Mouse (Mus musculus) embryonic facial prominence, embryonic 12.5 days (tissue): ENCODE measurements at regions not wholly inside any gene's neighbourhood (a gene's known extent, or its start where the extent isn't known, plus 50 kb on each side); places are given as distances from the start of the nearest gene placed in this dataset.
"Not testable (repeated sequence)": the region's sequence is repeated elsewhere in the genome, so short reads cannot be mapped to it uniquely, and the experiment has no call there.

Experiments
- ATAC-seq: fragments of 200-750 bp; cut with Nextera tagmentation; 2 replicates; pipeline ENCODE4 v1.8.0; 2017; ENCODE audit not compliant: insufficient number of reproducible peaks, insufficient read depth, low FRiP score, low TSS enrichment
- H3K27ac ChIP-seq: fragments of 300-500 bp; sonication (generic); 2 replicates; pipeline ENCODE4 v1.5.1; 2016; ENCODE audit warnings: mild to moderate bottlenecking
- H3K27me3 ChIP-seq: fragments of 300-500 bp; sonication (generic); 2 replicates; pipeline ENCODE4 v1.6.1; 2016; ENCODE audit warnings: mild to moderate bottlenecking, moderate library complexity
- H3K36me3 ChIP-seq: fragments of 300-500 bp; sonication (generic); 2 replicates; pipeline ENCODE4 v1.6.1; 2016; ENCODE audit warnings: mild to moderate bottlenecking
- H3K4me1 ChIP-seq: fragments of 300-500 bp; sonication (generic); 2 replicates; pipeline ENCODE4 v1.6.1; 2016
- H3K4me2 ChIP-seq: fragments of 300-500 bp; sonication (generic); replicated peaks from 2 replicates; pipeline ENCODE4 v1.6.1; 2016; ENCODE audit warnings: mild to moderate bottlenecking, moderate library complexity
- H3K4me3 ChIP-seq: fragments of 300-500 bp; sonication (generic); 2 replicates; pipeline ENCODE4 v1.5.1; 2016; ENCODE audit warnings: mild to moderate bottlenecking
- H3K9ac ChIP-seq: fragments of 300-500 bp; sonication (generic); 2 replicates; pipeline ENCODE4 v1.6.1; 2016; ENCODE audit warnings: mild to moderate bottlenecking, moderate library complexity
- H3K9me3 ChIP-seq: fragments of 300-500 bp; sonication (generic); 2 replicates; pipeline ENCODE4 v1.6.1; 2016; ENCODE audit warnings: mild to moderate bottlenecking, moderate library complexity
- whole genome bisulfite sequencing: fragments of 180-500 bp; shearing (Covaris S2); methylation state at CpG from one replicate; pipeline ENCODE4 v1.1.7; 2016; 5-methylcytosine and 5-hydroxymethylcytosine counted together

DNA sequence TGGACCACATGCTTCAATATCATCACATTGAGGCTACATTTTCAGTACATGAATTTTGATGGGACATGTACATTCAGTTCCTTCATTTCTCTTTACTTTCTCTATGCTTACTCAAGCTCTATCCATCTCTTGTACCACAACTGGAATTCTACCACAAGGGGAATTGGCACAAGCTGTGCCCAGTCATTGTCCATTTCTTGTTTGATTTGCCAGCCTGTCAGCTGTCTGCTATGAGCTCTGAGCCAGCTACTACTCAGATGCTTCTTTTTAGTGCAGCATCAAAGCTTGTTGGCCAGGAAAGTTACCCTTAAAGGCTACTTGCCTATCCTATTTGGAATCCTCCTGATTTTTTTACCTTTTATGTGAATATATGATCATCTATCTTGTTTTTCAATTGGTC lies 410.9 kb upstream of the Agtr1b start:
- Histone ChIP-seq H3K4me2 (no peak overlapping the region), H3K9ac (no peak overlapping the region), H3K4me3 (no peak overlapping the region), H3K27me3 (no peaks in the 10 kb centered on the region), H3K27ac (no peak overlapping the region), H3K4me1 (no peaks in the 10 kb centered on the region), H3K9me3 (no peaks in the 10 kb centered on the region), H3K36me3 (no peaks in the 10 kb centered on the region)
- ATAC-seq: no peak

DNA sequence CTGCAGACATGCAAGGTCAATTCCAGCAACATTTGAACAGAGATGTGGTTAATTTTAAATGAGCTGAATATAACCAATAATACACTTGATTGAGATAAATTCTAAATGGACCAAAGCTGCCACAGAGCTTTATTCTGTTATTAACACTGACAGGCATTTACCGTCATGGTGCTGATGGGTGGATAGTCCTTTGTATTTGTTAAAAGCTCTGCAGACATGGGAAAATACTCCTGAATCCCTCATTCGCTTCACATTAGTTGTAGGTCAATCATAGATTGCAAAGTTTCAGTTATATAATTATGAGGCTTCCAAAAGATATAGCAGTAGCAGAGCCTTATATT lies 410.0 kb upstream of the Agtr1b start:
- Histone ChIP-seq H3K9me3 (no peaks in the 10 kb centered on the region), H3K9ac (no peak overlapping the region), H3K4me1 (no peaks in the 10 kb centered on the region), H3K27me3 (no peaks in the 10 kb centered on the region), H3K4me3 (no peak overlapping the region), H3K4me2 (no peak overlapping the region), H3K27ac (no peak overlapping the region), H3K36me3 (no peaks in the 10 kb centered on the region)
- WGBS: 72% methylated on average over 2 of the region's 2 CpGs
- ATAC-seq: no peak

DNA sequence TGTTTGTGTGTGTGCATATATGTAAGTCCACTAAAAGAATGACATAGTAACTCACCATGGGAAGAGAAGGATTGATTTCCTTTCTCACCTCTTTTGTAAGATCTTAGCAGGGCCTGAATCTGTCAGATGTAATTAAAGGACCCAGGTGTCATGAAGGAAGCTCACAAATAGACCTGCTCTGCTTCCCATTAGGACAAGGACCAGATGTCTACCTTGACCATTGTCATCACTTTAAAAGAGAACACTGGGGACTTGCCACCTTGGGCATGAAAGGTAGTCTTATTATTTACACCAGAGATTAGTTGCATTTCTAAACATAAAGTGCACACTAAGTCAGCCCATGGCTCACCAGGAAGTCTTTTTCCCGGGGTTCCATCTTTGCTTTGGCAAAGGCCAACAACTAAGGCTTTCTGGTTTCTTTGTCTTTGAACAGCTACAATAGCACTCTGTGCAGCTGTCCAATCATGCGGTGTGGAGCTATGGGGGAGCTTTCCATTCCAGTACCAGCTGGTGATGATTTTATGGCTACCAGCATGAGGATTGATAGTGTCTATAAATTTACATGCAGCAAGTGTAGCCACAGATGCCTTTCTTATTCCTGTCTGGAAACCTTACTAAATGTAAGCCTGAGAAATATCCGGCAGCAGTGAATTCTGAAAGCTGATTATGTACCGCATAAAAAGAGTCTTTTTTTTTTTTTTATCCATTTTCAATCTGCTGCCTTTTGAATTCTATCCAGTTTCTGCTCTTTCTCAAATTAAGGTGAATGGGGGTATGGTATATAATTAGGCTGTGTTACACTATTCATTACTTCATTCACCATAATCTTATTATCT lies 409.4 kb upstream of the Agtr1b start:
- Histone ChIP-seq H3K9me3 (no peaks in the 10 kb centered on the region), H3K4me2 (no peak overlapping the region), H3K36me3 (no peaks in the 10 kb centered on the region), H3K27ac (no peak overlapping the region), H3K27me3 (no peaks in the 10 kb centered on the region), H3K4me3 (no peak overlapping the region), H3K9ac (no peak overlapping the region), H3K4me1 (no peaks in the 10 kb centered on the region)
- no peak for ATAC-seq
- 76% methylated on average over 4 of the region's 4 CpGs for WGBS

DNA sequence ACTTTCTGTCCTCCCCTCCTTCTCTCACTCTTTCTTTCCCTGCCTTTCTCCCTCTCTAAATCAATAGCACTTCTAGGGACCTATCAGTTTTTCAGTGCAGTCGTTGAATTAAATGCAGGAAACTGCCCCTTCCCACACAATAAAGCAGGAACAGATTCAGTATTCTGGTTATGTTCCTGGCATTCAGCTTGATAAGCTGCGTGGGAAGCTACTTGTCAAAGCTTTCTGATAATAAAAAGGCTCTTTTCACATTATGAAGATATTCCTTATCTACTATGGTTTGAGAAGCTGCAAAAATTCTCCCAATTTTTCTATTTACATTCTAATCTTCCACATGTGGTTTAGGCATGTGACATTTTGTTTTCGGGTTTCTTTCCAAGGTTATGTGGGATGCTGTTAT lies 367.3 kb upstream of the Agtr1b start:
- Histone ChIP-seq H3K36me3 (no peaks in the 10 kb centered on the region), H3K27ac (no peak overlapping the region), H3K4me1 (no peaks in the 10 kb centered on the region), H3K9me3 (no peaks in the 10 kb centered on the region), H3K4me2 (no peak overlapping the region), H3K27me3 (no peaks in the 10 kb centered on the region), H3K9ac (no peak overlapping the region), H3K4me3 (no peak overlapping the region)
- 74% methylated on average over 3 of the region's 3 CpGs for WGBS
- no peak for ATAC-seq

DNA sequence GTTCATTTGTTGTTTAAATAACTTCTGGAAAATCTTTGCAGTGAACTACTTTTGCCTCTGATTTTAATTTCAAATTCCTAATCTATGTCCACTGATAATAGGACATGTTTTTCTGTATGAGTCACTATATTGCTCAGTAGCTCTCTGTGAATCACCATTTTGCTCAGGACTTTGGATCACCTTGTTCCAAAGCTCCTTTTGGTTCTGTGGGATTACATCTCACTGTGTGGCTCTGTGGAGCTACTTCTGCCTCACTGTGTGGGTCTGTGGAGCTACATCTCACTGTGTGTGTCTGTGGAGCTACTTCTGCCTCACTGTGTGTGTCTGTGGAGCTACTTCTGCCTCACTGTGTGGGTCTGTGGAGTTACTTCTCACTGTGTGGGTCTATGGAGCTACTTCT lies 365.0 kb upstream of the Agtr1b start:
- Histone ChIP-seq H3K27me3 (no peaks in the 10 kb centered on the region), H3K36me3 (no peaks in the 10 kb centered on the region), H3K9me3 (no peaks in the 10 kb centered on the region), H3K9ac (no peak overlapping the region), H3K27ac (no peak overlapping the region), H3K4me1 (no peaks in the 10 kb centered on the region), H3K4me3 (no peak overlapping the region), H3K4me2 (no peak overlapping the region)
- no peak for ATAC-seq

DNA sequence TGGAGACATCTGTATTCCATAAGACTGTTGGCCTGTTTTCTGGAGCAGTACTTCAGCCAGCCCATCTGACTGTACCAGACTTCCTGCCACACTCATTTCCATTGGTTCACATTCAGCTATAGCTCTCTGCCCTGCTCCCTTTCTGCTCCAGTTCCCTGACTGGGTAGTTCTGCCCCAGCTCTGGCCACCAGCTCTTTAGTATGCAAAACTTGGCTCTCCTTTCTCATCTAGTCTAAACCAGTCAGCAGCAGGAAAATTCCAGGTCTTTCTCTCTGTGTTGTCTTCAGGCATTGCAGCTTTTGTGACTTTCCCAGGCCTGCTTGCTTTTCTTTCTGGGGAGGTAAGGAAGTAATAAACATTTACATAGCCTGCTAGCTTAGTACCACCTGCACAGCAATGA lies 363.5 kb upstream of the Agtr1b start:
- no peak overlapping the region for H3K27ac ChIP-seq
- H3K4me2 ChIP-seq: no peak overlapping the region
- H3K36me3 ChIP-seq: no peaks in the 10 kb centered on the region
- no peaks in the 10 kb centered on the region for H3K9me3 ChIP-seq
- no peak overlapping the region for H3K9ac ChIP-seq
- no peaks in the 10 kb centered on the region for H3K27me3 ChIP-seq
- no peak for ATAC-seq
- H3K4me1 ChIP-seq: no peaks in the 10 kb centered on the region
- H3K4me3 ChIP-seq: no peak overlapping the region

DNA sequence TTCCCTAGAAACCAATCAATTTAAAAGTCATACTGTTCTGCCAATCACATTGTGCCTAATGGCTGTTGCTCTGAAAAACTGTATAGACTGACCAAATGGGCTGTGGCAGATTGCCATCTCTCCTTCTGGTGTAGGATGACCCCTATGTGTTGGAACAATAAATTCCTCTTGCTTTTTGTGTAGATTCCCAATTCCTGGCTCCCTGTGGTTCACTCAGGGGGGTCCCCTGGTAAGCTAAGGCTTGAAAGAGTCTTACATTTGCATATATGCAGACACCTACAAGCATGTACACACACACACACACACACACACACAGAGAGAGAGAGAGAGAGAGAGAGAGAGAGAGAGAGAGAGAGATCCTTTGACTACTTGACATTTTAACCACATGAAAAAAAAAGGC lies 362.8 kb upstream of the Agtr1b start:
- H3K9me3 ChIP-seq, H3K27me3 ChIP-seq, H3K27ac ChIP-seq, H3K36me3 ChIP-seq, H3K9ac ChIP-seq, ATAC-seq, H3K4me2 ChIP-seq, H3K4me3 ChIP-seq, H3K4me1 ChIP-seq: not testable (repeated sequence)

DNA sequence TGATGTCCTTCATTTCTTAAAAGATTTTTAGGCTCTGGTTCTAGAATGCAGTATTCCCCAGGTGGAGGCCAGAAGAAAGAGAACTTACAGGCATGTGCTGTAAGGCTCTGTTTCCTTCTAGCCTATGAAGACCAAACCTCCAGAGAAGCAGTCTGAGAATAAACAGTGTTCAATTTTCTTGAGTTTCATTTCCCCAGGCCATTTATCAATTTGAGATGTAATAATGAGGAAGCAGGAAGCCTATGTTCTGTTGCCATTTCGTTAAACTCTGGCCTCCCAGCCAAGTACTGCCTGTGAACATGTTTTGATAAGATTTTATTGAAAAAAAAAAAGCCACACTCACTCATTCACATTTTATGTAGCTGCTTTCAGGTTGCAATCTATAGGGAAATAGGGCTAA lies 347.7 kb upstream of the Agtr1b start:
- no peak overlapping the region for H3K4me3 ChIP-seq
- H3K4me1 ChIP-seq: no peaks in the 10 kb centered on the region
- H3K4me2 ChIP-seq: no peak overlapping the region
- no peaks in the 10 kb centered on the region for H3K27me3 ChIP-seq
- no peak overlapping the region for H3K9ac ChIP-seq
- 37% methylated on average over 1 of the region's 1 CpGs for WGBS
- no peak for ATAC-seq
- H3K36me3 ChIP-seq: no peaks in the 10 kb centered on the region
- H3K9me3 ChIP-seq: no peaks in the 10 kb centered on the region
- no peak overlapping the region for H3K27ac ChIP-seq

DNA sequence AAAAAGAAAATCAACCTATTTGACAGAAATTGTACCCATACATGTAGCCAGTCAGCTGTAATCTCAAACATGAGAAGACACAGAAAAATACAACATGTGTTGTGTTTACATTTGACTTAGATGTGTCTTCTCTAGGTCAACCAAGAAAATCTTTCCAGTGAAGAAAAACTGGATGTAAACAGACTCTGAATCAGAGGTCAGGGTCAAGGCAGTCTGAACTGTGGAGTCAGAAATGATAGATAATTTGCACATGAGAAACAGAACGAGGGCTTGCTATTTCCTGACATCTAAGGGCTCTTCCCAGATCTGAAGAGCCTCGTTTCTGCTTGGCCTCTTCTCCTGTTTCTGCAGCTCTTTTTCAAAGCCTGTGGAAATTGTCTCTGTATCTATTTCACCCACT lies 342.7 kb upstream of the Agtr1b start:
- no peaks in the 10 kb centered on the region for H3K27me3 ChIP-seq
- H3K4me3 ChIP-seq: no peak overlapping the region
- H3K9me3 ChIP-seq: no peaks in the 10 kb centered on the region
- ATAC-seq: no peak
- H3K4me2 ChIP-seq: no peak overlapping the region
- WGBS: 16% methylated on average over 2 of the region's 2 CpGs
- no peaks in the 10 kb centered on the region for H3K4me1 ChIP-seq
- no peak overlapping the region for H3K27ac ChIP-seq
- H3K36me3 ChIP-seq: no peaks in the 10 kb centered on the region
- H3K9ac ChIP-seq: no peak overlapping the region

DNA sequence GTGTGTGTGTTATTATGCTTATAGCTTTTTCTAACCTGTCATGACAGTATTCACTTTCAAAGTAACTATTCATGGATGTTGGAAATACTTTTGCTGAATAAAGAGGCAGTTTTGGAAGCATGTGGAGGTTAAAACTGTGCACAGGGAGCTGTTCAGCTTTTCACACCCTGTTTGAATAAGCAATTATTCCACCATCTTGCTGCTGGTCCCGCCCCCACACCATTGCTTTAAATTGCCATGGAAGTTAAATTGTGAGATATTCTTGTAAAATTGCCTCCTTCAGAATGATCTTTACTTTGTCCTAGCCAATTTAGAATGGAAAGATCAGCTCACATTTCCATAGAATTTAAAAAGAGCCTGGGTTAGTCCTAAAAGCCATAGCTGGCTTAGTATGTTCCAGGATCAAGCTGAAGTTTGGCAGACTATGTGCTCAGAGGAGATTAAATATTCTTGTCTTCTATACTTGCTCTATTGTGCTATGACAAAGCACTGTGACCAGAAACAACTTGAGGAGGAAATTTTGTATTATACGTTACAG lies 328.4 kb upstream of the Agtr1b start:
- ATAC-seq: no peak
- 87% methylated on average over 2 of the region's 2 CpGs for WGBS
- Histone ChIP-seq H3K4me2 (no peak overlapping the region), H3K27ac (no peak overlapping the region), H3K9ac (no peak overlapping the region), H3K27me3 (no peaks in the 10 kb centered on the region), H3K9me3 (no peaks in the 10 kb centered on the region), H3K4me3 (no peak overlapping the region), H3K36me3 (no peaks in the 10 kb centered on the region), H3K4me1 (no peaks in the 10 kb centered on the region)

DNA sequence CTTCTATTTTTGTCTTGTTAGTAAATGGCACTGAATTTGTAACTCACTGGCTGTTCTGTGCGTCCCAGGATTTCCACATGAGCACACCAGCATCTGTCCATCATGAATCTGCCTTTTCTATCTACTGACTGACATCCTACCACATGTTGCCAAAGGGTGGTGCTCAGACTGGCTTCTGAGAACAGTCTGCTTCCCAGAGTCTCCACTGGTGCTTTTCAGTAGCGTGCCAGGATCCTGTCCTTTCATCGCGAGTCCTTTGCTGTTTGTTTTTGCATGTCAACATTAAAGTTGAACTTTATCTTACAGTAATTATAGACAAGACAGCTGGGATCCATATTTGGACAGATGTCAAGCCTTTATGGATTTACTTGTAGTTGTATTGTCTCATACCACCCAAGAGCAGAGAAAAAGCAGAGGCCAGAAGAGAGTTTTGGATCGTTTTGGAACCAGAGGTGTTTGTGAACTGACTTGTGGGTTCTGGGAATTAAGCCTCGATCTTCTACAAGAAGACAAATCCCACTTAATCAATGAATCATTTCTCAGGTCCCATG lies 314.0 kb upstream of the Agtr1b start:
- Histone ChIP-seq H3K9me3 (no peaks in the 10 kb centered on the region), H3K4me2 (no peak overlapping the region), H3K4me3 (no peak overlapping the region), H3K4me1 (no peaks in the 10 kb centered on the region), H3K9ac (no peak overlapping the region), H3K27ac (no peak overlapping the region), H3K27me3 (no peaks in the 10 kb centered on the region), H3K36me3 (no peaks in the 10 kb centered on the region)
- 81% methylated on average over 6 of the region's 6 CpGs for WGBS
- no peak for ATAC-seq

DNA sequence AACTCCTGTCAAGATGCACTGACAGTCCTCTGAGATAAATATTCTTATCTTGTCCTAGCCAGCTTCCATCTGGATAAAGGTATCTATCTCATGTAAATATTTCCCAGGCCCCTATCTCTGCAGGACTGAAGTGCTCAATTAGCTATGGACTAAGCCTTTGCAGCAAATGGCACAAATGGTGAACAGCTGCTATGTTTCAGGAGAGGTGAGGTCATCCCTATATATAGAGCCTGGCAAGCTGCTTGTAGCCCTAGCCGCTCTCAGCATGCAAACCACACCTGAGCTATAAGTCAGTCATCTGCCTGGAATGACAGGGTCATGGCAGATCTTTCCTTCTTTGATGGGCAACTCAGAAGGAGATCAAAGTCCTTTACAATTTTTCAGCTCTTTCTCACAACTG lies 294.9 kb upstream of the Agtr1b start:
- Histone ChIP-seq H3K27ac (no peak overlapping the region), H3K4me1 (no peaks in the 10 kb centered on the region), H3K4me2 (no peak overlapping the region), H3K9ac (no peak overlapping the region), H3K9me3 (no peaks in the 10 kb centered on the region), H3K27me3 (no peaks in the 10 kb centered on the region), H3K36me3 (no peaks in the 10 kb centered on the region), H3K4me3 (no peak overlapping the region)
- ATAC-seq: 0 out of 2 replicates have a peak, but pooled peaks have one; percentile 47
- WGBS: 37% methylated on average over 1 of the region's 1 CpGs
